Mouse (Mus musculus): ENCODE measurements around the gene Usp24.

DNA sequence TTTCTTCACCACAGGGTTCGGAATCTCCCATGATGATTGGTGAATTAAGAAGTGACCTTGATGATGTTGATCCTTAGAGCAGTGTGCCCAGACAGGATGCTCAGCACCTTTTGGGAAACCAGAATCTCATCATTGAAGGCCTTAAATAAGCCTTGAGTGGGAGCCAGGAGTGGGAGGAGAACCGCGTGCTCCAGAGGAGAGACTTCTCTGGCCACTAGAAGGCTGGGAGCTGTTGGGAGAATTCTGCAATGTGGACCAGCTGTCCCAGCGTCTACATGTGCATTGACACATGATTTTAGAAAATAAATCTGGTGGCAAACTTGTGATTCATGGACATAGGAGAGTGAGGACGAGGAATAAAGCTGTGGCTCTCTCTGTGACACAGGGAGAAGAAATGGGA is 122.8 kb downstream of the Usp24 start:
- no peak for TF ChIP-seq HCFC1 (IDR thresholded peaks at IDR 0.05; ENCODE audit: borderline replicate concordance, insufficient read depth, low read length)
- no peak for TF ChIP-seq ZNF384 (IDR thresholded peaks at IDR 0.05; ENCODE audit: low read depth, low read length)
- no peak for TF ChIP-seq CHD2 (IDR thresholded peaks at IDR 0.05; ENCODE audit: low read depth, low read length)

All from ES-E14 (cell line).